Mouse (Mus musculus) WW6 (cell line): ENCODE measurements around the gene Fthl17e.
"Not testable (repeated sequence)": the region's sequence is repeated elsewhere in the genome, so short reads cannot be mapped to it uniquely, and the experiment has no call there.

Experiments
- DNase-seq: peaks from one replicate; pipeline ENCODE4 v3.0.0-alpha.2; 2013; ENCODE audit warnings: low read depth, low spot score

Fthl17e gene

GRCm38 (mm10) chrX:9033193-9033592 lies at the start of gene Fthl17e:
Fthl17e (plus strand) TSS chrX:9033493.
- DNase-seq: not testable (repeated sequence)

GRCm38 (mm10) chrX:8986655-8987054 lies 46.6 kb upstream of the Fthl17e start, which contains the start of gene Fthl17d:
Fthl17d (minus strand) TSS chrX:8986755.
- not testable (repeated sequence) for DNase-seq

DNA sequence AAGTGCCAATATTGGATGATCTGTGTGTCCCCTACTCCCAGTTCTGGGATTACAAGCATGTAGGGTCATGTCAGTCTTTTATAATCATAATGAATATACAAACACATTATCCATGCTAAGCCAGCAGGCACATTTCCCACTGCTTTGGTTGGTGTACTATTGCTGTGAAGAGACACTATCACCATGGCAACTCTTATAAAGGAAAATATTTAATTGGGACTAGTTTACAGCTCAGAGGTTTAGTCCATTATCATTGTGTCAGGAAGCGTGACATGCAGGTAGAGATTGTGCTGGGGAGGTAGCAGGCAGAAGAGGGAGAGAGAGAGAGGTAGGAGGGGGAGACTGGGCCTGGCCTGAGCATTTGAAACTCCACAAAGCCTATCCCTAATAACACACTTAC lies 17.2 kb upstream of the Fthl17e start:
- DNase-seq: no peak

GRCm38 (mm10) chrX:9019481-9019880 lies 13.8 kb upstream of the Fthl17e start:
- no peak for DNase-seq

GRCm38 (mm10) chrX:9041611-9042010 lies 8.3 kb downstream of the Fthl17e start:
- not testable (repeated sequence) for DNase-seq

GRCm38 (mm10) chrX:9060952-9061351 lies 27.7 kb downstream of the Fthl17e start:
- not testable (repeated sequence) for DNase-seq

DNA sequence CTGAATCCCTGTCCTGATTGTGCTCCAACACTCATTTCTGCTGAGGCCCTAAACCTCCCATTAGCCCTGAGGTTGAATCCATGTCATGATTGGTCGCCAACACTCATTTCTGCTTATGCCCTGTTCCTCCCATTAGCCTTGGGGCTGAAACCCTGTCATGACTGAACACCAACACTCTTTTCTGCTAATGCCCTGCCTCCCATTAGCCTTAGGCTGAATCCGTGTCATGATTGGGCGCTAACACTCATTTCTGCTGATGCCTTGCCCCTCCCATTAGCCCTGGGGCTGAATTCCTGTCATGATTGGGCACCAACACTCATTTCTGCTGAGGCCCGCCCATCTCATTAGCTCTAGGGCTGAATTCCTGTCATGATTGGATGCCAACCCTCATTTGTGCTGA lies 28.8 kb downstream of the Fthl17e start:
- no peak for DNase-seq

GRCm38 (mm10) chrX:9062715-9063114 lies 29.4 kb downstream of the Fthl17e start, which contains the start of gene Fthl17f:
Fthl17f (plus strand) TSS chrX:9063015.
- DNase-seq: not testable (repeated sequence)

- DNase-seq: not testable (repeated sequence)
Observed at GRCm38 (mm10) chrX:9077699-9078098, 44.4 kb downstream of the Fthl17e start.
